Mouse (Mus musculus) forebrain, embryonic 10.5 days (tissue): ENCODE results near the gene Rora. TPM values are rescaled to one million over a fixed set of nuclear protein-coding genes. Genes with fewer than 3 reads are reported as not detected.

Experiments
- DNase-seq: peaks from one replicate; pipeline ENCODE4 v3.0.0-alpha.2; 2017; ENCODE audit warnings: low spot score; ENCODE audit errors: extremely low spot score
- H3K27ac ChIP-seq: fragments of 300-500 bp; sonication (generic); 2 replicates; pipeline ENCODE4 v1.5.1; 2016; ENCODE audit warnings: mild to moderate bottlenecking
- H3K27me3 ChIP-seq: fragments of 300-500 bp; sonication (generic); 2 replicates; pipeline ENCODE4 v1.6.1; 2016; ENCODE audit warnings: mild to moderate bottlenecking; ENCODE audit not compliant: poor library complexity, severe bottlenecking
- H3K36me3 ChIP-seq: fragments of 300-500 bp; sonication (generic); replicated peaks from 2 replicates; pipeline ENCODE4 v1.6.1; 2016; ENCODE audit warnings: mild to moderate bottlenecking, moderate library complexity
- H3K4me1 ChIP-seq: fragments of 300-500 bp; sonication (generic); 2 replicates; pipeline ENCODE4 v1.6.1; 2016
- H3K4me3 ChIP-seq: fragments of 300-500 bp; sonication (generic); 2 replicates; pipeline ENCODE4 v1.5.1; 2016; ENCODE audit warnings: mild to moderate bottlenecking, moderate library complexity
- H3K9me3 ChIP-seq: fragments of 300-500 bp; sonication (generic); 2 replicates; pipeline ENCODE4 v1.6.1; 2016; ENCODE audit warnings: mild to moderate bottlenecking, moderate library complexity
- WGBS: fragments of 180-500 bp; shearing (Covaris S2); methylation state at CpG from one replicate; pipeline ENCODE4 v1.1.7; 2016; 5-methylcytosine and 5-hydroxymethylcytosine counted together
- polyA plus RNA-seq: library from polyadenylated mRNA; unstranded; fragments of >200 nt; fragmentation: Nextera tagmentation; extraction: Ambion mirVana; gene quantifications from 2 replicates; pipeline ENCODE4 v1.2.1, GENCODE M21; 2016

Gene Rora
- polyA plus RNA-seq, 1 experiment from 2014 or later: 5.6 TPM

- 92% methylated on average over 13 of the region's 13 CpGs for WGBS
- DNase-seq: no peak
- Histone ChIP-seq H3K27me3 (peaks cover 41% of the 10 kb centered on the region), H3K4me3 (no peak overlapping the region), H3K27ac (no peak overlapping the region), H3K4me1 (peaks cover 46% of the 10 kb centered on the region), H3K9me3 (no peaks in the 10 kb centered on the region), H3K36me3 (no peaks in the 10 kb centered on the region)
Observed at GRCm38 (mm10) chr9:68988162-68988911, 334.8 kb downstream of the Rora start.

- Histone ChIP-seq H3K9me3 (no peaks in the 10 kb centered on the region), H3K27me3 (peaks cover 25% of the 10 kb centered on the region), H3K4me3 (no peak overlapping the region), H3K27ac (no peak overlapping the region), H3K4me1 (peaks cover 32% of the 10 kb centered on the region), H3K36me3 (no peaks in the 10 kb centered on the region)
- WGBS: 81% methylated on average over 7 of the region's 7 CpGs
- no peak for DNase-seq
Observed at GRCm38 (mm10) chr9:68989885-68990449, 336.4 kb downstream of the Rora start.

- Histone ChIP-seq H3K4me3 (no peak overlapping the region), H3K27me3 (no peaks in the 10 kb centered on the region), H3K4me1 (peaks cover 11% of the 10 kb centered on the region), H3K27ac (no peak overlapping the region), H3K9me3 (peaks cover 5% of the 10 kb centered on the region; the same call in 1 of the 2 replicates), H3K36me3 (no peaks in the 10 kb centered on the region)
- no peak for DNase-seq
- 60% methylated on average over 2 of the region's 2 CpGs for WGBS
Observed at GRCm38 (mm10) chr9:68993881-68994280, 340.3 kb downstream of the Rora start.

GRCm38 (mm10) chr9:68998961-68999360 is 345.4 kb downstream of the Rora start:
- DNase-seq: no peak
- 88% methylated on average over 9 of the region's 9 CpGs for WGBS
- Histone ChIP-seq H3K36me3 (no peaks in the 10 kb centered on the region), H3K27ac (no peak overlapping the region), H3K4me1 (peaks cover 4% of the 10 kb centered on the region; the same call in 1 of the 2 replicates), H3K9me3 (peaks cover 5% of the 10 kb centered on the region; the same call in 1 of the 2 replicates), H3K4me3 (no peak overlapping the region), H3K27me3 (no peaks in the 10 kb centered on the region)

- Histone ChIP-seq H3K36me3 (no peaks in the 10 kb centered on the region), H3K27ac (no peak overlapping the region), H3K9me3 (no peaks in the 10 kb centered on the region), H3K27me3 (no peaks in the 10 kb centered on the region), H3K4me1 (no peaks in the 10 kb centered on the region), H3K4me3 (no peak overlapping the region)
- DNase-seq: no peak
- WGBS: 83% methylated on average over 9 of the region's 9 CpGs
Observed at GRCm38 (mm10) chr9:69004514-69004913, 350.9 kb downstream of the Rora start.

GRCm38 (mm10) chr9:69006666-69007065 is 353.1 kb downstream of the Rora start:
- Histone ChIP-seq H3K9me3 (no peaks in the 10 kb centered on the region), H3K27ac (no peak overlapping the region), H3K4me3 (no peak overlapping the region), H3K4me1 (no peaks in the 10 kb centered on the region), H3K27me3 (no peaks in the 10 kb centered on the region), H3K36me3 (no peaks in the 10 kb centered on the region)
- no peak for DNase-seq
- 82% methylated on average over 3 of the region's 3 CpGs for WGBS

- Histone ChIP-seq H3K27ac (no peak overlapping the region), H3K36me3 (no peaks in the 10 kb centered on the region), H3K9me3 (no peaks in the 10 kb centered on the region), H3K27me3 (no peaks in the 10 kb centered on the region), H3K4me3 (no peak overlapping the region), H3K4me1 (peaks cover 15% of the 10 kb centered on the region)
- WGBS: 65% methylated on average over 2 of the region's 2 CpGs
- no peak for DNase-seq
Observed at GRCm38 (mm10) chr9:69008706-69009105, 355.1 kb downstream of the Rora start.

GRCm38 (mm10) chr9:69010886-69011285 is 357.3 kb downstream of the Rora start:
- Histone ChIP-seq H3K27ac (no peak overlapping the region), H3K4me1 (peaks cover 17% of the 10 kb centered on the region)

GRCm38 (mm10) chr9:69013186-69013715 is 359.7 kb downstream of the Rora start:
- no peaks in the 10 kb centered on the region for H3K27me3 ChIP-seq
- H3K4me1 ChIP-seq: peaks cover 17% of the 10 kb centered on the region
- H3K4me3 ChIP-seq: no peak overlapping the region
- H3K9me3 ChIP-seq: no peaks in the 10 kb centered on the region
- WGBS: 53% methylated on average over 7 of the region's 7 CpGs
- H3K27ac ChIP-seq: no peak overlapping the region
- DNase-seq: no peak
- no peaks in the 10 kb centered on the region for H3K36me3 ChIP-seq

More at GRCm38 (mm10) chr9:69010886-69011285, 357.3 kb downstream of the Rora start:
- H3K36me3 ChIP-seq: no peaks in the 10 kb centered on the region
- no peak for DNase-seq
- H3K27me3 ChIP-seq: no peaks in the 10 kb centered on the region
- no peaks in the 10 kb centered on the region for H3K9me3 ChIP-seq
- H3K4me3 ChIP-seq: no peak overlapping the region
- WGBS: 88% methylated on average over 5 of the region's 5 CpGs

GRCm38 (mm10) chr9:69014203-69014602 is 360.6 kb downstream of the Rora start:
- Histone ChIP-seq H3K4me3 (no peak overlapping the region), H3K9me3 (no peaks in the 10 kb centered on the region), H3K4me1 (peaks cover 17% of the 10 kb centered on the region), H3K27ac (no peak overlapping the region), H3K36me3 (no peaks in the 10 kb centered on the region), H3K27me3 (no peaks in the 10 kb centered on the region)
- WGBS: 97% methylated on average over 2 of the region's 2 CpGs
- DNase-seq: no peak

GRCm38 (mm10) chr9:69020381-69020780 is 366.8 kb downstream of the Rora start:
- H3K36me3 ChIP-seq: no peaks in the 10 kb centered on the region
- 90% methylated on average over 4 of the region's 4 CpGs for WGBS
- H3K27ac ChIP-seq: no peak overlapping the region
- no peaks in the 10 kb centered on the region for H3K4me1 ChIP-seq
- H3K27me3 ChIP-seq: no peaks in the 10 kb centered on the region
- DNase-seq: no peak
- H3K4me3 ChIP-seq: no peak overlapping the region
- H3K9me3 ChIP-seq: no peaks in the 10 kb centered on the region

GRCm38 (mm10) chr9:69021482-69021881 is 367.9 kb downstream of the Rora start:
- Histone ChIP-seq H3K36me3 (no peaks in the 10 kb centered on the region), H3K4me1 (peaks cover 9% of the 10 kb centered on the region), H3K9me3 (no peaks in the 10 kb centered on the region), H3K27ac (no peak overlapping the region), H3K4me3 (no peak overlapping the region), H3K27me3 (no peaks in the 10 kb centered on the region)
- no peak for DNase-seq
- WGBS: 90% methylated on average over 1 of the region's 1 CpGs

GRCm38 (mm10) chr9:69023314-69023713 is 369.7 kb downstream of the Rora start:
- Histone ChIP-seq H3K36me3 (no peaks in the 10 kb centered on the region), H3K4me1 (peaks cover 13% of the 10 kb centered on the region), H3K9me3 (no peaks in the 10 kb centered on the region), H3K27ac (no peak overlapping the region), H3K27me3 (no peaks in the 10 kb centered on the region), H3K4me3 (no peak overlapping the region)
- DNase-seq: no peak
- 91% methylated on average over 3 of the region's 3 CpGs for WGBS
